Mouse (Mus musculus) neural tube, embryonic 11.5 days (tissue): ENCODE data around the gene A530084C06Rik. TPM values are rescaled to one million over a fixed set of nuclear protein-coding genes. Genes with fewer than 3 reads are reported as not detected.

ENCODE experiments used
- ATAC-seq: fragments of 200-750 bp; cut with Nextera tagmentation; 2 replicates; pipeline ENCODE4 v1.8.0; 2017; ENCODE audit warnings: moderate number of reproducible peaks, mild to moderate bottlenecking, moderate TSS enrichment, moderate library complexity; ENCODE audit not compliant: insufficient read depth, low FRiP score, low TSS enrichment
- DNase-seq: peaks from one replicate; pipeline ENCODE4 v3.0.0-alpha.2; 2015; ENCODE audit warnings: low spot score
- H3K27ac ChIP-seq: fragments of 300-500 bp; sonication (generic); 2 replicates; pipeline ENCODE4 v1.5.1; 2014; ENCODE audit warnings: low read depth, mild to moderate bottlenecking, low read length
- H3K27me3 ChIP-seq: fragments of 300-500 bp; sonication (generic); 2 replicates; pipeline ENCODE4 v1.6.1; 2014; ENCODE audit warnings: mild to moderate bottlenecking, low read length, mixed read lengths; ENCODE audit not compliant: control insufficient read depth, insufficient read depth
- H3K36me3 ChIP-seq: fragments of 300-500 bp; sonication (generic); 2 replicates; pipeline ENCODE4 v1.6.1; 2014; ENCODE audit warnings: mild to moderate bottlenecking, low read length, moderate library complexity, mixed read lengths; ENCODE audit not compliant: control insufficient read depth, insufficient read depth
- H3K4me1 ChIP-seq: fragments of 300-500 bp; sonication (generic); 2 replicates; pipeline ENCODE4 v1.6.1; 2014; ENCODE audit warnings: low read length, mixed read lengths; ENCODE audit not compliant: control insufficient read depth, insufficient read depth
- H3K4me2 ChIP-seq: fragments of 300-500 bp; sonication (generic); 2 replicates; pipeline ENCODE4 v1.6.1; 2014; ENCODE audit warnings: low read depth, mild to moderate bottlenecking, moderate library complexity
- H3K4me3 ChIP-seq: fragments of 300-500 bp; sonication (generic); 2 replicates; pipeline ENCODE4 v1.5.1; 2014; ENCODE audit warnings: low read depth, low read length
- H3K9ac ChIP-seq: fragments of 300-500 bp; sonication (generic); 2 replicates; pipeline ENCODE4 v1.6.1; 2014; ENCODE audit warnings: mild to moderate bottlenecking, low read length
- H3K9me3 ChIP-seq: fragments of 300-500 bp; sonication (generic); 2 replicates; pipeline ENCODE4 v1.6.1; 2016; ENCODE audit warnings: low read length; ENCODE audit not compliant: control insufficient read depth
- WGBS: fragments of 180-500 bp; shearing (Covaris S2); extraction: QIAGEN DNeasy Blood & Tissue Kit; methylation state at CpG from one replicate; pipeline ENCODE4 v1.1.7; 2014; 5-methylcytosine and 5-hydroxymethylcytosine counted together
- polyA plus RNA-seq: library from polyadenylated mRNA; unstranded; fragments of >200 nt; fragmentation: Nextera tagmentation; extraction: Ambion mirVana; gene quantifications from 2 replicates; pipeline ENCODE4 v1.2.1, GENCODE M21; 2014

Gene A530084C06Rik
- not detected in 2 replicates for polyA plus RNA-seq

DNA sequence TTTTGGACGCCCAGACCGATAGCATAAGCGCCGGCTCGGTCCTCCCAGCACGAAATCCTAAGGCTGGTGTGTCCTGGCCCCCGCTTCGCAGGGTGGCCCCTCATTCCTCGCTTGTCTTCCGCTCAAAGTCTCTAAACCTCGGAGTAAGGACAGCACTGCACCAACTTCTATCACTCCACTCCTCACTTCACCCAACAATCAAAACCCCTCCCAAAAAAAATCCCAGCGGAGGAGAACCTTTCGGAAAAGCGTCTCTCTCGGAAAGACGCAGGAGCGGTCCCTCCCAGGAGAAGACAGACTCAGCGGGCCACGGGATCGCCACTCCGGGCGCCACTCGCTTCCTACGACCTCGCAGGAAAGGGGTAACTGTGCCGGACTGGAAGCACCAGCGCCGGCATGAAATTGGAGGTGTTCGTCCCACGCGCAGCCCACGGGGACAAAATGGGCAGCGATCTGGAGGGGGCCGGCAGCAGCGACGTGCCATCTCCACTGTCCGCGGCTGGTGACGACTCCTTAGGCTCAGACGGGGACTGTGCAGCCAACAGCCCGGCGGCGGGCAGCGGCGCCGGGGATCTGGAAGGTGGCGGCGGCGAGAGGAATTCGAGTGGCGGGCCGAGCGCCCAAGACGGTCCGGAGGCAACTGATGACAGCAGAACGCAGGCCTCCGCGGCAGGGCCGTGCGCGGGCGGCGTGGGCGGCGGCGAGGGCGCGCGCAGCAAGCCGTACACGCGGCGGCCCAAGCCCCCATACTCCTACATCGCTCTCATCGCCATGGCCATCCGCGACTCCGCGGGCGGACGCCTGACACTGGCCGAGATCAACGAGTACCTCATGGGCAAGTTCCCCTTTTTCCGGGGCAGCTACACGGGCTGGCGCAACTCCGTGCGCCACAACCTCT lies at the start of gene A530084C06Rik:
A530084C06Rik (minus strand) TSS at position 813 of the 898 bp plus-strand sequence.
- DNase-seq (peak; percentile 55), ATAC-seq (peak; percentile 53)
- Histone ChIP-seq H3K9ac (peak within 1 kb of the TSS; percentile 39), H3K4me2 (peak within 1 kb of the TSS; percentile 96), H3K36me3 (no peaks in the 10 kb centered on the region), H3K27ac (0 out of 2 replicates have a peak within 1 kb of the TSS, but pooled peaks have one; percentile 23), H3K4me3 (peak within 1 kb of the TSS; percentile 52), H3K4me1 (peaks cover 13% of the 10 kb centered on the region), H3K9me3 (0 out of 2 replicates have a peak, but pooled peaks cover 3% of the 10 kb centered on the region), H3K27me3 (peaks cover 81% of the 10 kb centered on the region)
- under 1% methylated on average over 85 of the region's 88 CpGs for WGBS

DNA sequence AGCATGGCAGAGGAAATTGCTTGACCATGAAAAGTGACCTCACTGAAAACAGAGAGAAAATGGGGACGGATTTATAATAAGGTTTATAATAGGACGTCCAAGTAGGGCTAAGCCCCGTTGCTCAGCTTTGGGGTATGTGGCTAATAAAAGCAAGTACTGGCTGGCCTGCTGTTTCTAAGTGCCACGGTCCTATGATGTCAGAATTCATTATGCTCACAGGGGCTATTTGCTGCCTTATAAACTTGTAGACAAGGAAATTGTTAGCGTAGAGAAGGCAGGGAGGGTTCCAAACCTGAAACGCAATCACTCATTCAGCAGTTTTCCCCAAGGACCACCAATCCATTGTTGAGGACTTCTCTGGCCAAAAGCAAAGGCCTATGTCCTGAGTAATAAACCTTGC lies 44.8 kb upstream of the A530084C06Rik start:
- Histone ChIP-seq H3K27ac (no peak overlapping the region), H3K9me3 (no peaks in the 10 kb centered on the region), H3K9ac (no peak overlapping the region), H3K4me2 (no peak overlapping the region), H3K27me3 (no peaks in the 10 kb centered on the region), H3K4me1 (no peaks in the 10 kb centered on the region), H3K36me3 (no peaks in the 10 kb centered on the region), H3K4me3 (no peak overlapping the region)
- 78% methylated on average over 6 of the region's 6 CpGs for WGBS
- ATAC-seq (no peak), DNase-seq (no peak)

DNA sequence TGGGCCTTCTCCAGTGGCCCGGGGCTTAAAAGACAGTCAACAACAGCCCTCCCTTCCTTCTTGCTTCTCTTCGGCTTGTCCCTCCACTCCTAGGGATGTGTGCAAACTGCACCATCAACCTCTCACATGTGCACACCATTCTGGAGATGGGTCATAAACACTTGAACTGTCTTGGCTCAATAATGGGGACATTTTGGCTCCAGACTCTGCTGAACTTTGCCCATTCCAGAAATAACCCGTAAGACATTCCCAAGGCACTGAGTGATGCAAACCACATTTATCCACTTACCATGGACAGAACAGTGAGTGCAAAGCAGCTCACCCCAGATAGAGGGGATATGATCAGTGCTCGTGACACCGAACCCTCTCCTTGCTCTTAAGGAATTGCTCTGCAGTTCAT lies 40.4 kb upstream of the A530084C06Rik start:
- H3K4me1 ChIP-seq = no peaks in the 10 kb centered on the region
- ATAC-seq (no peak), DNase-seq (no peak)
- H3K9me3 ChIP-seq = no peaks in the 10 kb centered on the region
- H3K27me3 ChIP-seq = no peaks in the 10 kb centered on the region
- H3K36me3 ChIP-seq = no peaks in the 10 kb centered on the region
- H3K9ac ChIP-seq = no peak overlapping the region
- 96% methylated on average over 5 of the region's 5 CpGs for WGBS
- no peak overlapping the region for H3K27ac ChIP-seq
- H3K4me2 ChIP-seq = no peak overlapping the region
- H3K4me3 ChIP-seq = no peak overlapping the region

DNA sequence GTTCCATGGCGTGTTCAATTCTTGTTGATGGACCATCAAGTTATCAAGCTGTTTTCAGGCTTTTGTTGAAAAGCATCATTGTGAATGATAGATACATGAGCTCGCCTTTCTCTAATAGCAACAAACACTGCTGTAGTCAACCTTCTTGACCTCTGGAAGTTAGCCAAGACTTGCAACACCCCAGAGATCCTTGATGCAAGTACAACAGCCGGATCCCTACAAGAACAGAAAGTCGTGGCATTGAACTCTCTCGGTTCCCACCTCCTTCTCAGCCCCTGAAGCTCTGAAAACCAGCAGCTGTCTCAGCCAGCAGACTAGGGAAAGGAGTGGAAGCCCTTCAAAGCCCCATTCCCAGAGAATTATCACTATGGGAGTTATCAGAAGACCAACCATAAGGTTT lies 28.2 kb upstream of the A530084C06Rik start:
- Histone ChIP-seq H3K27ac (no peak overlapping the region), H3K4me2 (no peak overlapping the region), H3K4me1 (no peaks in the 10 kb centered on the region), H3K36me3 (no peaks in the 10 kb centered on the region), H3K4me3 (no peak overlapping the region), H3K9me3 (no peaks in the 10 kb centered on the region), H3K9ac (no peak overlapping the region), H3K27me3 (no peaks in the 10 kb centered on the region)
- DNase-seq (no peak), ATAC-seq (no peak)
- 78% methylated on average over 5 of the region's 5 CpGs for WGBS

DNA sequence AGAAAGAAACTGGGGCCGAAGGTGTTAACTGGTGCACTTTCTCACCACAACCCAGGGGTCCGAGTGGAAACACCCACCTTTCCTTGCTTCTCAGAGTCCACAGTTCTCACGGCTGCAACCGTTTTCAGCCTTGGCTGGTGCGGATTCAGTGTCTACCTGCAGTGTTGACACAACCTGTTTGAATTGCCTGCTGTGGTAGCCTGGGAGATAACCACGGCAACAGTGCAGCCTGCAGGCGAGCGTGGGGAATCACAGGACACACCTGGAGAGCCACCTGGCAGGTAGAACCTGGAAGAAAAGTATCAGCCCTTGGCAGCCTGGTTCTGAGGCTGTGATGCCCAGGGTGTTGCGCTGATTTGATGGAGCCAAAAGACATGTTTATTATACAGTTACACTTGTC lies 20.7 kb upstream of the A530084C06Rik start:
- Histone ChIP-seq H3K36me3 (no peaks in the 10 kb centered on the region), H3K9me3 (no peaks in the 10 kb centered on the region), H3K9ac (no peak overlapping the region), H3K4me3 (no peak overlapping the region), H3K27me3 (no peaks in the 10 kb centered on the region), H3K4me2 (no peak overlapping the region), H3K27ac (no peak overlapping the region), H3K4me1 (no peaks in the 10 kb centered on the region)
- ATAC-seq = no peak
- DNase-seq = no peak
- WGBS = 62% methylated on average over 9 of the region's 9 CpGs

DNA sequence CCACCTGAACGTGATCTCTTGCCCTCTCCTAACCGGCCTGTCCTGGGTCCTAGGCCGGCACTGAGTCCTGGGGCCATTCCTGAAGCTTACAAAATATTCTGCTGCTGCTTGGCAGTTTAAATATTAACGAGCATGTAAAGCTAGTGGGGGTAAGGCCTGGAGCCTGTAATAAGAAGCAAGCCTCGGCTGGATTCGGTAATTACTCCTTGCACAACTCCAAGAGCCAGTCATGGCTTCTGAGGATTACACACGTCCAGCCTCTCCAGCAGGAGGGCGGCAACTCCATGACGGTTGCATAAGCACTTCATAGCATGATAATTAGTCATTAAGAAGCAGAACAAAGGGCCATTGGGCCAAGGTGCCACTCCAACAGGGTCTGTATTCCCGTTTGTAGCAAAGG lies 19.3 kb upstream of the A530084C06Rik start:
- Histone ChIP-seq H3K9ac (no peak overlapping the region), H3K4me3 (no peak overlapping the region), H3K36me3 (no peaks in the 10 kb centered on the region), H3K9me3 (no peaks in the 10 kb centered on the region), H3K27ac (no peak overlapping the region), H3K4me1 (no peaks in the 10 kb centered on the region), H3K4me2 (no peak overlapping the region), H3K27me3 (no peaks in the 10 kb centered on the region)
- ATAC-seq = no peak
- 58% methylated on average over 10 of the region's 10 CpGs for WGBS
- no peak for DNase-seq

DNA sequence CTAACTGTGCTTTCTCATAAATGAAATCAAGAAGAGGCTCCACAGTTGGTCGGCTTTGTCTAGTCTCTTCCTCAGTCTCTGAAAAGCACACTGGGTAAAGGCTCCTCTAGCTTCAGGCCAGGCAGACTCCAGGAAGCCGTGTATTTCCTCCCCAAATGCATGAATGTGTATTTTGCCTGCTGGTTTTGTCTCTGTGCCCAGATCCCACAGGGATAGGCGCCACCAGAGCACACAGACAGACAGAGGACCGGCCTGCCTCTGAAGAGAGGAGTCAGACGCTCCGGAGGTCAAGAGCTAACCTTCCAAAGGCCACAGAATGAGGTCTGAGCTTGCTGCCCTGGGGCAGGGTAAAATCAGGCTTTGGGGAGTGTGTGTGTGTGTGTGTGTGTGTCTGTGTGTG lies 18.4 kb upstream of the A530084C06Rik start:
- no peak overlapping the region for H3K9ac ChIP-seq
- 37% methylated on average over 6 of the region's 6 CpGs for WGBS
- H3K4me1 ChIP-seq = no peaks in the 10 kb centered on the region

DNA sequence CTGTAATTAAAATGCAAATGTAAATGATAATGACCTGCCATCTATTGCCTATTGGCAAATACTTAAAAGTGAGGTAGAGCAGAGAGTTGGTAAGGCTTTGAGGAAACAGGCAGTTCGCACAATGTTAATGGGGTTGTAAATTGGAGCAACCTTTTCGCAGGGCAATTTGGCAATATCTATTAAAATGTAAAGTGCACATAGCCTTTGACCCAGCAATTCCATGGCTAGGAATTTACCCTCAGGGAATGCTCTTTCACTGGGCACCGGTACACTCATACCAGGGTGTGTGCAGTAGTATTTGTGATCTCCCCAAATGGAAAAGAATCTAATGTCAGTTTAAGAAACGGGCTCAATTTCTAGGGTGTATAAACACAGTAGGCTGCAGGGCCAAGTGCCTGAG lies 17.6 kb upstream of the A530084C06Rik start:
- ATAC-seq (no peak), DNase-seq (no peak)
- H3K27me3 ChIP-seq = no peaks in the 10 kb centered on the region
- H3K9ac ChIP-seq = no peak overlapping the region
- H3K4me1 ChIP-seq = no peaks in the 10 kb centered on the region
- H3K4me3 ChIP-seq = no peak overlapping the region
- no peaks in the 10 kb centered on the region for H3K36me3 ChIP-seq
- H3K4me2 ChIP-seq = no peak overlapping the region
- 27% methylated on average over 4 of the region's 4 CpGs for WGBS
- H3K27ac ChIP-seq = no peak overlapping the region
- no peaks in the 10 kb centered on the region for H3K9me3 ChIP-seq

More for the DNA sequence above, 18.4 kb upstream of the A530084C06Rik start:
- Histone ChIP-seq H3K27me3 (no peaks in the 10 kb centered on the region), H3K4me2 (no peak overlapping the region), H3K36me3 (no peaks in the 10 kb centered on the region), H3K27ac (no peak overlapping the region), H3K4me3 (no peak overlapping the region), H3K9me3 (no peaks in the 10 kb centered on the region)
- ATAC-seq = no peak
- peak; percentile 14 for DNase-seq

DNA sequence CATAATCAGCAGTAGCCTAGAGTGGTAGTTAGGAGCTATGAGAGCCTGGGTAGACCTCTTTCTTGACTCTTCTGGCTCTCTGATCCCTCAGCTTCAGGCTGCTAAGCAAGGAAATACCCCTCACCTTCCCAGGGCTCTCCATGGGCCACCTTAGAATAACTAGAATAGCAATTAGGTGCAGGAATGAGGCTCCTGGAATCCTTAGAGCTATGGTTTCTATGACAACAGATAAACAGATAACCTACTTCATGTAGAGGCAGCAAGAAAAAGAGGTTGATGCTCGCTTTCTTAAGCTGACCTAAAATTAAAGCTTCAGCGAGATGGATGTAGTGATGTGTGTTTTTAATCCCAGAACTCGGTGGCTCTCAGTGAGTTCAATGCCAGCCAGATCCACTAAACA lies 15.5 kb upstream of the A530084C06Rik start:
- no peak for ATAC-seq
- WGBS = 82% methylated on average over 3 of the region's 3 CpGs

More for the DNA sequence above, 15.5 kb upstream of the A530084C06Rik start:
- Histone ChIP-seq H3K27me3 (no peaks in the 10 kb centered on the region), H3K36me3 (no peaks in the 10 kb centered on the region), H3K4me1 (no peaks in the 10 kb centered on the region), H3K4me3 (no peak overlapping the region), H3K4me2 (no peak overlapping the region), H3K27ac (no peak overlapping the region), H3K9ac (no peak overlapping the region), H3K9me3 (no peaks in the 10 kb centered on the region)
- no peak for DNase-seq
